Mouse (Mus musculus) ES-E14 (cell line): ENCODE data around the gene Celf5.

Experiments
- HCFC1 ChIP-seq: IDR thresholded peaks from 2 replicates; pipeline ENCODE4 v1.6.1; 2012; ENCODE audit warnings: low read length, inconsistent platforms, borderline replicate concordance; ENCODE audit not compliant: insufficient read depth
- MAFK ChIP-seq: IDR thresholded peaks from 2 replicates; pipeline ENCODE4 v1.6.1; 2014; ENCODE audit warnings: mild to moderate bottlenecking, low read depth, low read length, inconsistent platforms; ENCODE audit not compliant: insufficient read depth
- ZC3H11A ChIP-seq: IDR thresholded peaks from 2 replicates; pipeline ENCODE4 v1.6.1; 2012; ENCODE audit warnings: low read depth, mild to moderate bottlenecking, inconsistent platforms, low read length, borderline replicate concordance
- ZNF384 ChIP-seq: IDR thresholded peaks from 2 replicates; pipeline ENCODE4 v1.6.1; 2012; ENCODE audit warnings: low read depth, low read length, inconsistent platforms

- no peak for TF ChIP-seq ZNF384
- TF ChIP-seq ZC3H11A = no peak
- no peak for TF ChIP-seq HCFC1
- no peak for TF ChIP-seq MAFK
Observed at GRCm38 (mm10) chr10:81463531-81463930, 19.0 kb downstream of the Celf5 start.
